Mouse (Mus musculus) R1 (cell line): ENCODE measurements at regions not wholly inside any gene's neighbourhood (a gene's known extent, or its start where the extent isn't known, plus 50 kb on each side); places are given as distances from the start of the nearest gene placed in this dataset.

Experiments used
- DNase-seq: peaks from one replicate; pipeline ENCODE4 v3.0.0-alpha.2; 2018; ENCODE audit warnings: low read depth, low spot score

DNA sequence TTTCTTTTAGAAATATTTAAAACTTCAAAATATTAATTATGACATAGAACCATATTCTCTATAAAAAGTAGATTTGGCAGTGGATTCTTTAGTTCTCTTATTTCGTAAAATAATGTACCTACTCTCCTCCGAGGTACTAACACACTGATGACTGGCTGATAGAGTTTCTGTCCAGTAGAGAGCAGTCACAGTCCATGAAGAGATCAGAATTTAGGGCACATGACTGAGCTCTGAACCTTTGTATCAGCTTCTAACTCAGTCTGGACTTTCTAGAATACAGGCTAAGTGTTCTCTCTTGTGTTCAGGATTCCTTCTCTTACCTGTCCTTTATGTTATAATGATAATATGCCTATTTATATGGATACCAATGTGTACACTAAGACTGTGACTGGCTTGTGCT is 494.3 kb downstream of the Cd109 start:
- DNase-seq = no peak

DNA sequence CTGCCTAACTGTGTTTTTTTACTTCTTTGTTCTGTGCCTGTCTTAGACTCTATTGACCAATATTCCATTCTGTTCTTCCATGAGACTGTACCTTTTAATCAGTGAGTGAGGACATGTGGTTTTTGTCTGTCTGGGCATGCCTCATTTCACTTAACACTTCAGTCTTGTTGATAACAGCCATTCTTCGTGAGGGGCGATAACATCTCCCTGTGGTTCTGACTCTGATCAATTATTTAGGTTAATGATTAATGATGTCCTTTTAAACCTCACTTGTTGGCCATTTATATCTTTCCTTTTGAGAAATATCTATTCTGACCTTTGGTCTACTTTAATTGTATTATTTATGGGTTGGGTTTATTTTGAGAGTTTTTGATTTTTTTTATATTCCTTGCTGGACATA is 496.0 kb downstream of the Cd109 start:
- no peak for DNase-seq

DNA sequence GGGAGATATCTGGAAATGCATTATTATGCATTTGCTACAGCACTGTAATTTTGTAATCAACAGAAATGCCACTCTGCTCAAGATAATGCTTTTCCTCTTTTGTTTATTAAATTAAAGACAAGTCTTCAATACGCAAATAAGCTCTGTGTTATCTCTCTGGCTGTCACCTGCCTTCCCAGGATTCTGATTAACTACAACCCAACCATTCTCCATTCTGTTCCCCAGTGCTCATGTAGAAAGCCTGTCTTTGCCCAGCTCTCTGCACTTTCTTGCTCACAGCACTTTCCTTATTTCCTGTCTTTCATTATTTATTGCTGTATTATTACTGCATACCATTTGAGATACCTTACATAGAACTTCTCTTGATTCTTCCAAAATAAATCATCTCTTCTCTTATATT is 525.6 kb downstream of the Cd109 start:
- DNase-seq = no peak

DNA sequence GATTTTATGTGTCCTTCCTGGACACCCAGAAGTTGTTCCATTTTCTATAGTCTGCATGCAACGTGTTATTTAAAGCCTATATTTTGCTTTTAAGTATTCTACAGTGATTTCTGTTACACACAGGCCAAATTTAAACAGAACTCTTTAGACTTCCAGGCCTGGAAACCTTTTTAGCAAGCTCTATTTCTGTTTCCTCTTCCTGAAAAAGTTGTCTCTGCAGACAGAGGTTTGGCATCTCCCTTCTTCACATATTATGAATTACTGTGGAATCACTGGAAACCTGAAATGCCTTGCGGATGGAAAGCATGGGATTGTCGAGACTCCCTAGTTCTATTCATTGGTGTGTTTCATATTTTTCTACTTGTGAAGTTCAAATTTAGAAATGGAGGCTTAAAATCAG is 530.7 kb downstream of the Cd109 start:
- DNase-seq = no peak

DNA sequence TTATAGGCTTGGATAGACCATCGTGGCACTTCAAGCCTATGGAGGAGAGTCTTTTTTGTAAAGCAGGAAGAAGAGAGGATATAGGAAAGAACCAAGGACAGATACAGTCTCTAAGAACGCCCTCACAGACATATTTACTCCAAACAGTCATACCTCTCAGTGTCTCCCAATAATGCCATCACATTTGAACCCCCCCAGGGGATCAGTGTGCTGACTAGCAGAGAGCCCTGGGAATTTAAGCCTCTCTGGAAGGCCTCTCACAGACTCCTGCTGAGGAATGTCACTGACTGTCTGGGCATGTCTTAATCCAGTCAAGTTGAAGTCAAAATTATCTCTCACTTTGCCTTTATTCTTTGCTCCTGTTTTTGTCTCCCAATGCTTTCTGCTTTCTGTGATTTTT is 550.2 kb downstream of the Cd109 start:
- DNase-seq = no peak

DNA sequence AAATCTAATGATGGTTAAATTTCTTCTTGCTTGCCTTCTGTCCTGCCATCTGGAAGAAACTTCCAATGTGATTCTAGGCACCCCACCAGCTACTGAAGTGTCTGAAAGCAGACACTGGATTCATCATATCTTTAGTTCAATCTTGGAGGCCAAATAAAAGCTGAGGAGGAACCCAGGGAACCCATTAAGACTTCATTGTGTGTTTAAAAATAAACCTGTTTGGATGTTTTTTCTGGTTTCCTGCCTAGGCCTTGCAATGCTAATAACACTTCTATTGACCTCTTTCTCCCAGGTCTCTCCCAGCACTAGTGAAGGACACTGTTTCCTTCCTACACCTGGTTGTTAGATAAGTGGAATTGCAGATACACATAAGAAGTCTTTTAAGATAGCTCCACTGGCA is 545.6 kb downstream of the Col12a1 start:
- no peak for DNase-seq

DNA sequence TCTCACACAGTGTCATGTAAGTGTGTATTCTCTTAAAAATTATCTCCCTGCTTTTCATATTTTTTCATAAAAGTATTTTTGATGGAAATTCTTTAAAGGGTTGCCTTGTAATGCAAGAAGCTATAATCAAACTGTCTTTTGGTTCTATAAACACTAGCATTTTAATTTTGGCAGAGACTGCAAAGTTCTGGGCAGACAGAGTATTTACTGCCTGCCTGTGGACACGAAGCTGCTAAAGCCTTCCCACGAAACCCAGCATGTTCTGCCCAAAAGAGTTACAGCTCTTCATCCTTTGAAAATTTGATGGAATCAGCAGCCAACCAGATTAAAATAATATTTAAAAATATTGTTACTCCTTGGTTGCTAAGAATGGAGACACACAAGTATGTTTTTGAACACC is 538.7 kb downstream of the Col12a1 start:
- DNase-seq = no peak

DNA sequence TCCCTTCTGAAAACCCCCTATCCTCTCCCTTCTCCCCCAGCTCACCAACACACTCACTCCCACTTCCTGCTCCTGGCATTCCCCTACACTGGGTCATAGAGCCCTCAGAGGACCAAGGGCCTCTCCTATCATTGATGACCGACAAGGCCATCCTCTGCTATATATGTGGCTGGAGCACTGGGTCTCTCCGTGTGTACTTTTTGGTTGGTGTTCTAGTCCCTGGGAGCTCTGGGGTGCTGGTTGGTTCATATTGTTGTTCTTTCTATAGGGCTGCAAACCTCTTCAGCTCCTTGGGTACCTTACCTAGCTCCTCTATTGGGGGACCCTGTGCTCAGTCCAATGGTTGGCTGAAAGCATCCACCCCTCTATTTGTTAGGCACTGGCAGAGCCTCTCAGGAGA is 523.2 kb downstream of the Col12a1 start:
- no peak for DNase-seq

DNA sequence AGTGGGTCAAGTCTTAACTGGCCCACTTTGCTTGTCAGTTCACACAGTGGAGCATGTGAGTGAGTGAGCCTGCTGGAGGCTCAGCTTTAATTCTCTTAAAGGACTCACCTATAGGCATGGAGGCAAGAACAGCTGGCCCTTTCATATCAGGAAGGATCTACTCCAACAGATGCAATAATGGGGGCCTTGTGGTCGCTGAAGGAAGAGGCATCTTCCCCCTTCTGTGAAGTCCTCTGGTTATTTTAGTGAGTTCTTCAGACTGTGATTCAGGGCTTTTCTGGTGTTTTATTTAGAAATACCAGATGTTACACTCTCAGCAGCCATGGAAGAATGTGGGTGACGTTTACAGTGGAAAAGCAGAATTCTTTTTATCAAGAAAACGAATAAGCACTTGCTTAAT is 516.9 kb downstream of the Col12a1 start:
- DNase-seq = no peak

DNA sequence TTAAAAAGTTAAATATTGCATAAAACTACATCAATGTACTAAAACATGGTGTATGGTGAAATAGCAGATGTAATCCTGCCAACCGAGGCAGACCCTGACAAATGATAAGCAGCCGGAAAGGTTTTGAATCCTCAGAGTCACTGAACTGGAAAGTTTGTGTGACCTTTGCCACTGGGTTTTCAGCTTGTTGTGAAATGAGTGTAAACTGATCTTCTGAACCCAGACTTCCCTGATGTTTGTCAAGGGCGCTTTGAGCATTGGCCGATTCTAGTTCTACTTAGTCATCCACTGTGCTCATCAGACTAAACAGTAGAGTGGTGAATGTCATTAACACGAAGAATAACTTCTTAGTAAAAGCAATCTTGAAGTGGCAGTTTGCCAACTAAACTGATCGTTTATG is 505.3 kb downstream of the Col12a1 start:
- no peak for DNase-seq

DNA sequence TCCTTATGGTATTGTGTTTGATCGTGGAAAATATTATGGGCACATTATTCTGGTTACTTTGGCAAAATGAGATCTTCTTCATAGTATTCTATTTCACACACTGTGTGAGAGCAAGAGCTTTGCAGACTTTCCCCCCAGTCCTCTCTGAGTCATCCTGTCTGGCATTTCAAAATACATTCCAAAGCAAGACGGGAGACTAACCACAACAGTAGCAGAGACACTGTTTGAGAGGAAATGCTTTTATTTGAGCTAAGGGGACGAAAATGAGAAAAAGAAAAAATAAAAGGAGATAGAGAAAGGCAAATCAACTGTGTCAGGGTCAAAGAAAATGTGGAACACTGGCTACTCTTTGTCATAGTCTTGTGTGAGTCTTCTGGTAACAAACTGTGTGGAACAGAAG is 502.6 kb downstream of the Col12a1 start:
- DNase-seq = no peak

DNA sequence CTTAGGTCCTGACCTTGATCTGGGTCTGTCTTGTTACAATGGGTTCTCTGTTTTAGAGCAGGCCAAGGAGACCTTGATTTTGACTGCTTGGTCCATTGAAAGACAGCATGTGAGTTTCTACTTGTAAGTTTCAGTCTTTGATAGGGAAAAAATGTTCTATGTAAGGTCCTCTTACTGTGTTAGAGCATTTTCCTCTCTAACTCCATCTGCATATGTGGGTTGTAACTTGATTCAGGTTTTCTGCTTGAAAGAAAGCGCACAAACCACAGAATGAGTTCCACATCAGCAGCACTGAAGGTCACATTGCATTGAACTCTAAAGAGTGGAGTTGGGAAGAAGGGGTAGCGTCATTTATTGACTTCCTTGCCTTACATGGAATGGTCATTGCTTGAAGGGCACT is 502.2 kb downstream of the Col12a1 start:
- DNase-seq = no peak

DNA sequence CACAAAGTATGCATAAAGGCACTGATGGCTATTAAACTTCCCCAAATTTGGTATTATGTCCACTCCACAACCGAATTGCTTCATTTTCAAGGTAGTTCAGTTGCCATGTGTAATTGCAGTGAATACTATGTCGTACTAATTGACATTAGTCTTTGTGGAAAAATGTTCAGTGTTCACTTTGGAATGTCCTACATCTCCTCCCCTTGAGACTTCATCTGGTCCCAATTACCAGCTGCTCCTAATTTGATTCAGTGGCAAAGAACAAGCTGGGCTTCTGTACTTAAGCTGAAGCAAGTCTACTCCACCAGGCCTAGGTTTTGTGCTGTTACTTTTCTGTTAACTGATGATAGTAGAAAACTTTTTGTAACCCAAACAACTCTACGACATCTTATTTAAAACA is 485.6 kb downstream of the Col12a1 start:
- no peak for DNase-seq

DNA sequence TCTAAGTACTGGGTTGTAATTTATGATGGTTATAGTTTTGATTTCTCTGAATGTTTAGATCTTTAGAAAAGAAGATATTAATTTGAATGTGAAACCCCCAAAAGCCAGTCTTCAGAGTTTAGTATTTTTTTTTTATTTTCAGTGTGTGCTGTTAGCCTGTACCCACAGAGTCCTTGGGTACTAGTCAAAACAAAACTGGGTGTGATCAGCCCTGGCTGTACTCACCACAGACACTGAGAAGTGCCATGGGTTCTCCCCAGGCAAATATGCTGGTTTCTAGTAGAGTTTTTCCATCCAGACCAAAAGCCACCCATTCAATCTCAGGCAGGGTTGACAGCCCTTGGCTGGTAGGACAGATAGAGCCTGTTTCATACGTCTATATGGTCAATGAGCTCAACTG is 484.9 kb downstream of the Col12a1 start:
- no peak for DNase-seq

DNA sequence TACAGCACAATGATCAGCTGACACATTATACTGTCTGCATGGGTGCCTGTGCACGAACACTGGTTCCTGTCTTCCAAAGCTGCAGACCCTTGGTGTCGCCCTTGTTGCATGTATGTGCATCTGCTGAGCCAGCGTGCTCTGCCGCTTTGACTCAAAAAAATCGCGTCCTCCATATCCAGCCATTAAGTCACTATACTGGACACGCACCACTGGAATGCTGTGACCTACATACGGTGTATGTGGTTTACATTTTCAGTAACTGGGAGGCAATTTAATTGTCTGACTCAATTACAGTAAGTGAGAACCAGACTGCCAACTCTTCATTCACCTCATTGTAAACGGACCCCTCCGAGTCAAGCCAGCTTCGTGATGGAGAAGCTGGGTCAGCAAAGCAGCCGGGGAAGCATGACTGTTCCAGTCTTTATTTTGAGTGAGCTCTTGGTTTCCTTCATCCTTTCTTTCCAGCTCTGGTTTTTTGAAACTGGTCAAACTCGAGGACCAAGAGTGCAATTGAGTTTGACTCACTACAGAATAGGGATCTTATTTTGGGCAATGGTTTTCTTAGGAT is 448.9 kb downstream of the Col12a1 start:
- no peak for DNase-seq

DNA sequence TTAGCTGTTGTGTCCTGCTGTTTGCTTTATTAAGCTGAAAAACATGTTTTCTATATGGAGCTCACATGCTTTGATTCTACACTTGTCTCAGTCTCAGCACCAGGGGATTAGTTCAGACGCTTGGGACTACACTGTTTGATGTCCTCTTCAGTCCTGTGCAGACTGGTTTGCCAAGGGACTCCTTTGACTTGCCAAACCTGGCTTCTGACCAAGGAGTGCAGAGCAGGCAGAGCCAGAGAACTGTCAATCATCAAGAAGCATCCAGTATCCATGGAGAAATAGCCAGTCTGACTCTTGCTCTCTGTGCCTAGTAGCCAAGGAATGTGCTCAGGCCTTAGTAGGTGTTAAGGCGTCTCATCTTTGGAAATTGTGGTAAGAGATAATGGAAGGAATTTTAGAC is 448.4 kb downstream of the Col12a1 start:
- no peak for DNase-seq

DNA sequence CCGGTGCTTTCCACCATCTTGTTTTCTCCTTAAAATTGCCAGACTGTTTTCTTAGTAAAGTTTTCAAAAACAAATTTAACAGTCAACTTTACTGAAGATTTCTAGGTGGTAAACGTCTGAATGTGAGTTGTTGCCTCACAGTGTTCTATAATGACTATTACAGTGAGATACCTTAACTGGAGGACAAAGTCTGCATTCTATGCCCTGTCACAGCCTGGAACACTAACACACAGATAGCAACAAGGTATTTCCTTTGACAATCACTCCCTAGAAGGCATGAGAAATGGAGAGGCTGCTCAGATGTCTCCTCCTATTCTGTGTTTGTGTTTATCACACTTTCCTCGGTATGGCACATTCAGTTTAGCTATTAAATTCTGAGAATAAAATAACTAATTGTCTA is 430.8 kb downstream of the Col12a1 start:
- no peak for DNase-seq

DNA sequence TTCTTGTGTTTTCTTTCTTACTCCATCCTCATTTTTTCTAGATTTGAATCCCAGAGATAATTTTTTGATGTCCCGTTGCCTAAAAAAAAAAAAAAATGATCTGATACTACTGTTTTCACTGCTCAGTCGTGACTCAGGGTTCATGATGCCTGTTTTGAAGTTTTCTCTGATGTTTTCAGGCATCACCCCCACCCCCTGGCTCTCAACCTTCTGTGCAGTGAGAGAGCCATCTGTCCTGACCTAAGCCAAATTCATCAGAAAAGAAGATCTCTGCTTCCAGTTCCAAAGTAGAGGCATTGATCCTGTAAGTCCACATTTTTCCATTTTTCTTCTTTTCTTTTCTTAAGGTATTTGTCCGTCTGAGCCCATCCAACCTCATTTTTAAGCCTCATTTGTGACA is 423.3 kb downstream of the Col12a1 start:
- no peak for DNase-seq

DNA sequence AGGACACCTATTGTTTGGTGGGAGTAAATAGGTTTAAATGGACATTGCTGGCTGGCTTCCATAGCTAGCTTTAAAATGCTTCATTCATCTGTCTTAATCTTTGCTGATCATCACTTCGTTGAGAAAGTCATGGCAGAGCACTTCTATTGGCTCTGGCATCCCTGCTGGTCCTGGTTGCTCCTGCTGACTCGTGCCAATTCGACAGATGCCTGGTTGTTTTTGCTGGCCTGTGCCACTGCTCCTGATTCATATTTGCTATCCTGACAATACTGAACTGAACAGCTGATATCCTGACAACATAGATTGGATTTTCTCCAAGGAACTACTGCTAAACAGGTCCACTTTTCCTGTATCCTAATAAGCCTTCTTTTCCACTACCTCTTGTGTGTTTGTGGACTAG is 417.1 kb downstream of the Col12a1 start:
- DNase-seq = no peak

DNA sequence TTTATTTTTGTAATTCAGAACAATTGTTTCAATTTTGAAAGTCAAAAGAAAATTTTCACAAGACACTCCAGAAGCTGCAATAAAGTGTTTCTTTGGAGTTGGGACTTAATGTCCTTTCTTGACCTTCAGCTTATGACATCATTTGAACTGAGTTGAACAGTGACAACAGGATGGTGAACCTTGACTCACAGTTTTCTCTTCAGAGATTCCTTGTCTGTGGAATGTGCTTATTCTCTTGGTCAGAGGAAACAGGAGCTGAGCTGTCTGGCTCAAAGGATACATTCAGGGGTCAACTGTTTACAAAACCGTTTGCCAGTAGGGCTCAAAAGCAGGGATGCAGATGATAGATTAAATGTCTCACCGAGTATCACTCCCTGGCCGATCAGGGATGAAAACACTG is 408.0 kb downstream of the Col12a1 start:
- no peak for DNase-seq

DNA sequence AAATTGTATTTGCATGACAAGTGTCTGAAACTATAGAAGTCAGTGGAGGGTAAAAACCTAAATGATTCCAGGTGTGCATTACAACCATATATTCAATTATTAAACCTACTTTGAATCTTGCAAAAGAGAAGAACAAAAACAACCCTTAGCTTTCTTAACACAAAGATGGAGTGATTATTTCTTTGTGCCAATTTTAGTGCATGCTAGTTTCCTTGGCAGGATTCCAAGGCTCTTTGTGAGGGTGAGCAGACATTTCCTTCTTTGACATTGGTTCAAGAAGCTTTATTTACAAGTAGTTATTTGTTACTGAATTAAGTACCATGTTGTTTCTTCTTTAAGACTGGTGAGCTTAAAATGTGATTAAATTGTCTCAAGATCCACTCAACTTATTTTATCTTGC is 401.2 kb downstream of the Col12a1 start:
- no peak for DNase-seq

DNA sequence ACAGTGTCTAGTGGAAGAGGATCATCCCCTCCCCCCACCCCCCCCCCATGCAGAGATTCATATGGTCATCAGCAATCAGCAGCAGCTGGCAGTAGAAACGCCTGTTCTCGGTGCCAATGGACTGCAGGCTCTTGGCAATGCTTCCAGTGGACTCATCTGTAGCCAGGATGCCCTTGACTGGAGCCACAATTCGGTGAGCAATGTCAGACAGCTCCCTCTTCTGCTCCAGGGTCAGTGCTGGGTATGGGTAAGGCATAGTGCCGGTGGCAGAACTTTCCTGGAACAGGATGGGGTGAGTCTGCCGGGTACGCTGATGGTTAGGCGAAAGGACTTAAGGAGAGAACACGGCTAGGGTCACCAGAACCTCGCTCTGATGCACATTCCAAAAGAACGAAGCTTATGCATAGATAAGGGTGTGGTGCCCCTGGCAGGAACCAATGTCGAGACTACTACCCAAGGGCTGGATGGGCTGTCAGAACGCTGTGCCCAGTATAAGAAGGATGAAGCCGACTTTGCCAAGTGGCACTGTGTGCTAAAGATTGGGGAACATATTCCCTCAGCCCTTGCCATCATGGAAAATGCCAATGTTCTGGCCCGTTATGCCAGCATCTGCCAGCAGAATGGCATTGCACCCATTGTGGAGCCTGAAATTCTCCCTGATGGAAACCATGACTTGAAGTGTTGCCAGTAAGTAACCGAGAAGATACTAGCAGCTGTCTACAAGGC is 372.1 kb downstream of the Col12a1 start:
- DNase-seq = no peak

DNA sequence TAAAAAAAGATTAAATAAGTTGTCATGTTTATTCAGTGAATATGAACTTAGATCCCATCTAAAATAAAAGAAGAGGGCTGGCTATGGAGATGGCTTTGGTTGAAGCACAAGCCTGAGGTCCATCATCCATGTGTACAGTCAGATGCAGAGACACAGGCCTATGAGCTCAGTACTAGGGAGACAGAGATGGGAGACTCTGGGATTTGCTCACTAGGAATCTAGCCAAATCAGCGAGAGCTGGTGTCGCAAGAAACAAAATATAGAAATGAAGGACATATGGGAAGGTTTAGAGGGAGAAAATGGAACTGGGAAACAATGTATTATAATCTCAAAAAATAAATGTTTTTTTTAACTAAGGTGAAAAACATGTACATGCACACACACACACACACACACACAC is 326.6 kb downstream of the Col12a1 start:
- no peak for DNase-seq

DNA sequence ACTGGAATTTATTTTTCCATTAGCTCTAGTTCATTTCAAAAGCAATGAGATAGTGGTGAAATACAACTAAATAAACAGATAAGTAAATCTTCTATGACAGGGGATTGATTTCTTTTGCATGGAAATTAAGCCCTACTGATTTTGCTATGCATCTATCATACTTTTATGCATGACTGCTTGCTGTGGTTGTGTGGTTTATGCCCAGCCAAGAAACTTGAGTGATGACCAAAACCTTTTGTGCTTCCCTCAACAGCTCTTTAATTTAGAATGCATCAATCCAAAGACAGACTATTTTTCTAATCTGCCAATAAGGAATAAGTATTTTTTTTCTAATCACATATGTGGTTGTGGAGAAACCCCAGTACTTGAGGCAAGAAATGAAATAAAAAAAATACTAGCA is 303.6 kb downstream of the Col12a1 start:
- no peak for DNase-seq
